Mouse (Mus musculus) MN1 (cell line): ENCODE results near the gene Pten.

Source experiments
- DNase-seq: peaks from one replicate; pipeline ENCODE4 v3.0.0-alpha.2; 2016; ENCODE audit warnings: low spot score

Pten gene

GRCm38 (mm10) chr19:32756900-32757725, at the start of gene Pten:
Pten (plus strand) TSS chr19:32757497.
- peak; percentile 99 for DNase-seq

- DNase-seq = no peak
Observed at GRCm38 (mm10) chr19:32708996-32709395, 48.3 kb upstream of the Pten start.

GRCm38 (mm10) chr19:32710288-32710687, 47.0 kb upstream of the Pten start:
- peak; percentile 70 for DNase-seq

DNA sequence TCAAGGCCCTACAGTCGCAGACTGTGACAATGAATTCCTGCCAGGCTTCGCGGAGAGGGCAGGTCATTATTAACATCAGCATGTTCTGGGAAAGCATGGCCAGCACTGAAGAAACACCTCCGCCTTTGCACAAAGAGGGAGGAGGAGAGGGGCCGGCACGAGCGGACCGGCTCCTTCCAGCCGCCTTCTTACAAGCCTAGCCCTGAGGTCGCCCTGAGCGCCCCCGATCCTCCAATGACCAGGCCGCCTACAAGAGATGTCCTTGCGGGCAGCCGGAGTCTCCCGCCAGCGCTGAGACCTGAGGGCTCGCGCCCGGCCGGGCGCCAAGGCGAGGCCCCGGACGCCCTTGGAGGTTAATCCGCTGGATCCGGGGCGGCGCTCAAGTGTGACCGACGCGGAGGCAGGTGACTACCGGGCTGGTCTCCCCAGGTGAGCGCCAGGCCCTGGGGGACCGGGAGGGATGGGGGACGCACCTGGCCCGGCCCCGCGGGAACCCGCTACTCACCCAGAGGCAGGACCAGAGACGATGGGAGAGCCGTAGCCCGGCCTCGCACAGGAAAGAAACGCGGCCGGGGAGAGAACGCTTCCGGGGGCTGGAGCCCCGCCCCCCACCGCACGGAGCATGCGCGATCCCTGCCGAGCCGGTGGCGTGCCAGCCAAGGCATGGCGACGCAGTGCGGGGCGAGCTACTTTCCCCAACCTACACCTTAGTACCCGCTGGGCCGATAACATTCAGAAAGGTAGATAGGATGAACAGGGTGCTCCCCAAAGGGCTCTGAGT, 45.3 kb upstream of the Pten start:
- peak; percentile 95 for DNase-seq

DNA sequence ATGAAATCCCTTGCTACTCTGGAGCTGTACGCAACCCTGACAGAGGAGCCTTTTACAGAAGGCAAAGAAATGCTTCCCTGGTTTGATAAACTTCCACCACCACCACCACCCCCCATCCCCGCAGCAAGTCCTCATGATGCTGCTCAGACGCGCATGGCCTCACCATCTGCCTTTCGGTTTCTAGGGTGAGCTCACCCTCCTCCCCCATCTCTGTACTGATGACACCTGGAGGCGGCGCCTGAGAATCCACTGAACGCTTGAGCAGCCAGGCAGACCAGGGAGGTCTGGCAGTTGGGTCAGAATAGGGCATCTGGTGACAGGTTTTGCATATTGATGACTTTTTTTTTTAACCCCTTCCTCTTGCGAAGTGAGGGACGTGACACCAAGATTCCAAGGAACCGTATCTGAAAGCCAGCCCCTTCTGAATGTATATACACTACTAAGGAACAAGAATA, 44.7 kb upstream of the Pten start:
- DNase-seq = peak; percentile 97

DNA sequence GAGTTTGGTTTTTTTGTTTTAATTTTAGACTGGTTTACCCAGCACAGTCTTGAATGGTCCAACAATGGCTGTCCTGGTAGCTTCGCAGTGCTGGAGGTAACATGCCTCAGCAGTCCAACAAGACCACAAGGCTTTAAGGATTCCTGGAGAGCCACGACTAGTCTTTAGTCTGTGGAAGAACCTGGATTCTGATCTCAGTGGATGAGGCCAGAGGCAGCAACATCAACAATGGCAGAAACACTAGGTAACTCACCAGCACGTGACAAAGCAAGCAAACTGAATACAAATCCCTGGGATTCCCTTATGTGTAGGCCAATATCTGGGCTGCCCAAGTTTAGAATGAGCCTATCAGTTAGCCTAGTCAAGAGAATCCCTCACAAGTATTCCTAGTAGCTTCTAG, 43.8 kb upstream of the Pten start:
- peak; percentile 18 for DNase-seq

GRCm38 (mm10) chr19:32715201-32715600, 42.1 kb upstream of the Pten start:
- DNase-seq = peak; percentile 88

GRCm38 (mm10) chr19:32715681-32716080, 41.6 kb upstream of the Pten start:
- peak; percentile 31 for DNase-seq

- DNase-seq = no peak
Observed at GRCm38 (mm10) chr19:32717590-32717989, 39.7 kb upstream of the Pten start.

- DNase-seq = no peak
Observed at GRCm38 (mm10) chr19:32720319-32720718, 37.0 kb upstream of the Pten start.

GRCm38 (mm10) chr19:32723817-32724216, 33.5 kb upstream of the Pten start:
- no peak for DNase-seq

GRCm38 (mm10) chr19:32726451-32727325, 30.6 kb upstream of the Pten start:
- DNase-seq = no peak

DNA sequence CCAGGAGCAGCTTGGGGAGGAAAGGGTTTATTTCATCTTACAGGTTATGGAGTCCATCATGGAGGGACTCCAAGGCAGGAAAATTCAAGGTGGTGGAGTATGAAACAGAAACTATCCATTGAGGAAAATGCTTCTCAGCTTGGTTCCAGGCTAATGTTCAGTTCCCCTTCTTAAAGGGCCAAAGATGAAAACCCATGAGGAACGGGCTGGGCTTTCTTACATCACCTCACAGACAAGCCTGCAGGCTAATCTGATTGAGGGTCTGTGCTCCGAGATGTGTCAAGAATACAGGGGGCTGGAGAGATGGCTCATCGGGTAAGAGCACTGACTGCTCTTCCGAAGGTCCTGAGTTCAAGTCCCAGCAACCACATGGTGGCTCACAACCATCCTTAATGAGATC, 27.5 kb upstream of the Pten start:
- DNase-seq = no peak

GRCm38 (mm10) chr19:32732922-32733321, 24.4 kb upstream of the Pten start:
- DNase-seq = no peak

DNA sequence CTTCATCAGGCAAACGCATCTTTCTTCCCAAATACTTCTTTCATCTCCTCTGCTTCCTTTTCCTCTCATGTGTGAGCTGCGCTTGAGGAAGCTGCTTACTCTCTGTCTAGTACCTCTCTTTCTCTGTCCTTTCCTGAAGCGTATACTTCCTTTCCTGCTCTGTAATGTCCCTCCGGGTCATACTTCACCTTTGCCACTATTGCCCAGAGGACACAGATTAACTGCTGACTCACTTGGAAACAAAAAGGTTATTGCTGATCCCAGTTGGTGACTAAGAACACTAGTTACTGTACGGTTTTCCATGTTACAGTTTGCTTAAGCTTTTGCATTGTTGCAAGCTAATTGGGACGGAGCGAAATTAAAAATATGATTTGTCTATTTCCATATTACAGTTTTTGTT, 19.5 kb upstream of the Pten start:
- no peak for DNase-seq

GRCm38 (mm10) chr19:32739686-32740085, 17.6 kb upstream of the Pten start, which contains the start of gene Atad1:
Atad1 (minus strand) TSS chr19:32739786.
- no peak for DNase-seq

DNA sequence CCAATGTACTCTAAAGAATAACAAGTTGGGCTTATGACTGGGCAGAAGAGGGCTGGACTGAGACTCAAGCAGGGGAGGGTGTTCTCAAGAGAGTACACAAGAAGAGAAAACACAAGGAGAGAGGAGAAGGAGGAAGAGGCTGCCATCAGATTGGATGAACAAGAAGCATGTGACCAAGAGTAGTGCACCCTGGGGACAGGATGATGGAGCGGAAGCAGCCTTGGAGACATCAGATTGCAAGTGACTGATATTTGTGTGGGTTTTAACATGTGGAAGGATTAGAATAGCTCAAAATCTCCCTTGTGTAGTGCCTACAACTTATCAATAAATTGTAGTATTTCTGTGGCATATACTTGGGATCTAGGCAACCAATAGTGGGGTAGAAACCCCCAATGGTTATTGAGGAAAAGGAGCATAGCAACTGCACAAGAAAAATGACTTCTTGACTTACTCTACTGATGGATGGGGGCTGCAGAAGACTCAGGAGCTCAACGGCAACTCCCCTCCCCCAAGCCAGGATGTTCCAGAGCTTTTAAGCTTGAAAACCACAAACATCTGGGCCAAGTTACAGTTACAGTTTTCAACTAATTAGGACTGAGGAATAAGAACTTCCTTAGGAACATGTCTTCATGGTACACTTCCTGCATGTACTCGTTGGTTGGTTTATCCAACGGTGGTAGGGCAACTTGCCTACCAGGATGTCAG, 16.5 kb upstream of the Pten start:
- no peak for DNase-seq

- DNase-seq = peak; percentile 67
Observed at GRCm38 (mm10) chr19:32749425-32749824, 7.9 kb upstream of the Pten start.

GRCm38 (mm10) chr19:32752357-32752756, 4.9 kb upstream of the Pten start:
- DNase-seq = no peak

DNA sequence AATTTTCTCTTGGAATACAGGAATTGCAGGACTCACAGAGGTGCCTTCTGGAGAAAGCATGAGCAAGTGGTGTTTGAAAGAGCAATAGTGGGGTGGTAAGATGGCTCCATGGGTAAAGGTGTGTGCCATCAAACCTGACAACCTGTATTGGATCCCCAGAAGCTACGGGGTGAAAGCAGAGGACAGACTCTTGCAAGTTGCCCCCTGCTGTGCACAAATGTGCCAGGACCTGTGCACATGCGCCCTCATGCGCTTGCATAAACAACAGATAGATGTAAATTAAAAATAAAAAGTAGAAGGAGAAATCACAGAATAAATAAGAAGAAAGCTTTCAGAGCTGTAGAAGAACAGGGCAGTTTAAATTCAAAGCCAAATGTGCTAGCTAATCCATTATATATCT, 3.9 kb upstream of the Pten start:
- DNase-seq = no peak
